Mouse (Mus musculus) stomach, postnatal 0 days (tissue): Measurements from ENCODE around the gene Nxpe3. TPM values are rescaled to one million over a fixed set of nuclear protein-coding genes. Genes with fewer than 3 reads are reported as not detected.

Experiments
- ATAC-seq: fragments of 200-750 bp; cut with Nextera tagmentation; 2 replicates; pipeline ENCODE4 v1.8.0; 2017; ENCODE audit not compliant: low FRiP score, low TSS enrichment
- DNase-seq: peaks from one replicate; pipeline ENCODE4 v3.0.0-alpha.2; 2016; ENCODE audit warnings: low spot score
- H3K27ac ChIP-seq: fragments of 300-500 bp; sonication (generic); replicated peaks from 2 replicates; pipeline ENCODE4 v1.5.1; 2014; ENCODE audit warnings: mild to moderate bottlenecking, control low read depth
- H3K27me3 ChIP-seq: fragments of 300-500 bp; sonication (generic); 2 replicates; pipeline ENCODE4 v1.6.1; 2014; ENCODE audit warnings: low read length; ENCODE audit not compliant: control insufficient read depth, insufficient read depth
- H3K36me3 ChIP-seq: fragments of 300-500 bp; sonication (generic); 2 replicates; pipeline ENCODE4 v1.6.1; 2014; ENCODE audit warnings: low read length, mixed read lengths; ENCODE audit not compliant: control insufficient read depth, insufficient read depth
- H3K4me1 ChIP-seq: fragments of 300-500 bp; sonication (generic); replicated peaks from 2 replicates; pipeline ENCODE4 v1.6.1; 2014; ENCODE audit warnings: antibody characterized with exemption; ENCODE audit not compliant: control insufficient read depth, insufficient read depth
- H3K4me2 ChIP-seq: fragments of 300-500 bp; sonication (generic); replicated peaks from 2 replicates; pipeline ENCODE4 v1.6.1; 2014; ENCODE audit warnings: low read depth, mild to moderate bottlenecking, control low read depth, moderate library complexity
- H3K4me3 ChIP-seq: fragments of 300-500 bp; sonication (generic); 2 replicates; pipeline ENCODE4 v1.5.1; 2014; ENCODE audit warnings: low read depth, low read length, control low read depth
- H3K9ac ChIP-seq: fragments of 300-500 bp; sonication (generic); 2 replicates; pipeline ENCODE4 v1.6.1; 2014; ENCODE audit warnings: mild to moderate bottlenecking, low read length, control low read depth, mixed read lengths
- H3K9me3 ChIP-seq: fragments of 300-500 bp; sonication (generic); 2 replicates; pipeline ENCODE4 v1.6.1; 2016; ENCODE audit warnings: low read length; ENCODE audit not compliant: control insufficient read depth
- CTCF ChIP-seq: IDR thresholded peaks from 2 replicates; pipeline ENCODE4 v1.5.1; 2016; ENCODE audit warnings: antibody characterized with exemption, low read depth, mild to moderate bottlenecking, moderate library complexity
- EP300 ChIP-seq: optimal IDR thresholded peaks from 2 replicates; pipeline ENCODE3; 2016; ENCODE audit warnings: antibody characterized with exemption
- WGBS: fragments of 180-500 bp; shearing (Covaris S2); extraction: QIAGEN DNeasy Blood & Tissue Kit; methylation state at CpG from one replicate; pipeline ENCODE4 v1.1.7; 2014; 5-methylcytosine and 5-hydroxymethylcytosine counted together
- polyA plus RNA-seq: library from polyadenylated mRNA; unstranded; fragments of >200 nt; fragmentation: Nextera tagmentation; extraction: Ambion mirVana; gene quantifications from 2 replicates; pipeline ENCODE4 v1.2.1, GENCODE M21; 2015

Nxpe3 gene
- polyA plus RNA-seq, 1 experiment from 2014 or later = 0.16 TPM

GRCm38 (mm10) chr16:55905370-55905769, 10.3 kb upstream of the Nxpe3 start:
- Histone ChIP-seq H3K4me1 (no peaks in the 10 kb centered on the region), H3K27ac (no peak overlapping the region), H3K27me3 (no peaks in the 10 kb centered on the region), H3K9ac (no peak overlapping the region), H3K4me3 (no peak overlapping the region), H3K9me3 (no peaks in the 10 kb centered on the region), H3K4me2 (no peak overlapping the region), H3K36me3 (no peaks in the 10 kb centered on the region; the same call in 1 of the 2 replicates)
- WGBS = 89% methylated on average over 25 of the region's 25 CpGs
- ATAC-seq = no peak
- TF ChIP-seq CTCF (no peak), EP300 (no peak)
- DNase-seq = no peak

- DNase-seq (no peak), ATAC-seq (no peak)
- Histone ChIP-seq H3K27ac (no peak overlapping the region), H3K9me3 (no peaks in the 10 kb centered on the region), H3K36me3 (no peaks in the 10 kb centered on the region; the same call in 1 of the 2 replicates), H3K4me1 (no peaks in the 10 kb centered on the region), H3K27me3 (no peaks in the 10 kb centered on the region), H3K4me3 (no peak overlapping the region), H3K4me2 (no peak overlapping the region), H3K9ac (no peak overlapping the region)
- TF ChIP-seq EP300 (no peak), CTCF (no peak)
- WGBS = 87% methylated on average over 14 of the region's 14 CpGs
Measured at GRCm38 (mm10) chr16:55901839-55902756, 7.0 kb upstream of the Nxpe3 start.

GRCm38 (mm10) chr16:55898385-55899002, 3.4 kb upstream of the Nxpe3 start:
- Histone ChIP-seq H3K4me3 (no peak overlapping the region), H3K9ac (no peak overlapping the region), H3K4me1 (0 out of 2 replicates have a peak, but pooled peaks cover 2% of the 10 kb centered on the region), H3K36me3 (no peaks in the 10 kb centered on the region), H3K9me3 (no peaks in the 10 kb centered on the region), H3K4me2 (no peak overlapping the region), H3K27me3 (no peaks in the 10 kb centered on the region), H3K27ac (no peak overlapping the region)
- TF ChIP-seq CTCF = no peak
- TF ChIP-seq EP300 = no peak
- 63% methylated on average over 9 of the region's 9 CpGs for WGBS
- no peak for DNase-seq
- 0 out of 2 replicates have a peak, but pooled peaks have one; percentile 27 for ATAC-seq

- Histone ChIP-seq H3K9me3 (no peaks in the 10 kb centered on the region), H3K36me3 (no peaks in the 10 kb centered on the region), H3K27ac (peak overlapping the region; percentile 65), H3K27me3 (no peaks in the 10 kb centered on the region), H3K4me3 (peak overlapping the region; percentile 66), H3K9ac (peak overlapping the region; percentile 66), H3K4me2 (peak overlapping the region; percentile 91), H3K4me1 (0 out of 2 replicates have a peak, but pooled peaks cover 2% of the 10 kb centered on the region)
- ATAC-seq = no peak
- no peak for DNase-seq
- 4% methylated on average over 9 of the region's 9 CpGs for WGBS
- no peak for TF ChIP-seq CTCF
- no peak for TF ChIP-seq EP300
Measured at GRCm38 (mm10) chr16:55895651-55896095, 588 bp upstream of the Nxpe3 start.

- 6% methylated on average over 4 of the region's 4 CpGs for WGBS
- H3K27me3 ChIP-seq = no peaks in the 10 kb centered on the region
- H3K4me3 ChIP-seq = peak overlapping the region; percentile 66
- no peak for DNase-seq
- ATAC-seq = no peak
- H3K4me1 ChIP-seq = 0 out of 2 replicates have a peak, but pooled peaks cover 2% of the 10 kb centered on the region
- H3K9ac ChIP-seq = peak overlapping the region; percentile 66
- H3K27ac ChIP-seq = peak overlapping the region; percentile 65; the same call in 1 of the 2 replicates
- TF ChIP-seq CTCF (no peak), EP300 (no peak)
- no peaks in the 10 kb centered on the region for H3K36me3 ChIP-seq
- H3K9me3 ChIP-seq = no peaks in the 10 kb centered on the region
- H3K4me2 ChIP-seq = peak overlapping the region; percentile 91
Measured at GRCm38 (mm10) chr16:55894536-55894892, 571 bp downstream of the Nxpe3 start.
